Mouse (Mus musculus): ENCODE measurements around the gene Shisal1.

DNA sequence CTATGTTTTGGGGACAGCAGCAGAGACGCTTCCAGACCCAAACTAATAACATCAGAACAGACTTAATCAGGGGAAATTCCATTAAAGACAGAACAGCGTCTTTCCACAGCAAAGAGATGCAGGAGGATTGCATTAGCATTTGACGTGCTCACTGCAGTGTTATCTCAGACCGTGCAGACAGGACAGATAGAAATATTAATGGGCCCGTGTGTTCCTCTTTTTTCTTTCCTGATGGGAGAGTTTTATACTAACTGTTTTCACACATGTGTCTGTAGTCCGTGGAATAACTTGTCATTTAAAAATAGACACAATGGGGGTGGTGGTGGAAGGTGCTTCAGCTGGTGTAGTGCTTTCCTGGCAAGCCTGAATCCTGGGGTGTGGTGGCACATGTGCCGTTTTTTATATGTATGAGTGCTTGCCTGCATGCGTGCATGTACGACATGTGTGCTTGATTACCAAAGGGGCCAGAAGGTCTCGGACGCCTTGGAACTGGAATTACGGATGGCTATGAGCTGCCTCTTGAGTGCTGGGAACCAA, 110.5 kb downstream of the Shisal1 start:
- TF ChIP-seq CTCF (IDR thresholded peaks at IDR 0.05; ENCODE audit: low read depth, low read length) (no peak), POLR2AphosphoS5 (IDR thresholded peaks at IDR 0.05; ENCODE audit: insufficient replicate concordance, low read depth, low read length) (no peak)
